Mouse (Mus musculus): Measurements from ENCODE around the gene Ccnc. TPM values are rescaled to one million over a fixed set of nuclear protein-coding genes. Genes with fewer than 3 reads are reported as not detected.
"Not testable (repeated sequence)": the region's sequence is repeated elsewhere in the genome, so short reads cannot be mapped to it uniquely, and the experiment has no call there.

Gene Ccnc
- polyA plus RNA-seq, 1 experiment from 2014 or later = 80.0 TPM

GRCm38 (mm10) chr4:21705046-21705445 lies 22.5 kb upstream of the Ccnc start:
- Histone ChIP-seq H3K4me2 (ENCODE audit: low read length) (no peak overlapping the region), H3K27me3 (ENCODE audit: control insufficient read depth, insufficient read depth, low read length) (no peaks in the 10 kb centered on the region), H3K4me3 (replicated peaks; ENCODE audit: low read depth, low read length) (no peak overlapping the region), H3K36me3 (ENCODE audit: control insufficient read depth, insufficient read depth, low read length) (no peaks in the 10 kb centered on the region), H3K9ac (replicated peaks; ENCODE audit: low read length) (no peak overlapping the region), H3K4me1 (ENCODE audit: control insufficient read depth, insufficient read depth, low read length) (no peaks in the 10 kb centered on the region), H3K9me3 (ENCODE audit: control insufficient read depth, low read length) (no peaks in the 10 kb centered on the region), H3K27ac (replicated peaks; ENCODE audit: low read depth, low read length) (no peak overlapping the region)
- DNase-seq (no peak), ATAC-seq (ENCODE audit: low FRiP score, low TSS enrichment) (no peak)
- 53% methylated on average over 1 of the region's 1 CpGs for WGBS

- Histone ChIP-seq H3K9ac (replicated peaks; ENCODE audit: low read length) (peak overlapping the region; percentile 34; the same call in 1 of the 2 replicates), H3K27me3 (ENCODE audit: control insufficient read depth, insufficient read depth, low read length) (0 out of 2 replicates have a peak, but pooled peaks cover 3% of the 10 kb centered on the region), H3K4me2 (ENCODE audit: low read length) (peak overlapping the region; percentile 49), H3K4me1 (ENCODE audit: control insufficient read depth, insufficient read depth, low read length) (peaks cover 7% of the 10 kb centered on the region), H3K27ac (replicated peaks; ENCODE audit: low read depth, low read length) (no peak overlapping the region), H3K4me3 (replicated peaks; ENCODE audit: low read depth, low read length) (peak overlapping the region; percentile 24), H3K9me3 (ENCODE audit: control insufficient read depth, low read length) (no peaks in the 10 kb centered on the region), H3K36me3 (ENCODE audit: control insufficient read depth, insufficient read depth, low read length) (no peaks in the 10 kb centered on the region)
- WGBS = 5% methylated on average over 13 of the region's 13 CpGs
- DNase-seq (peak; percentile 76), ATAC-seq (ENCODE audit: low FRiP score, low TSS enrichment) (peak; percentile 50)
Observed at GRCm38 (mm10) chr4:21712147-21712546, 15.4 kb upstream of the Ccnc start.

DNA sequence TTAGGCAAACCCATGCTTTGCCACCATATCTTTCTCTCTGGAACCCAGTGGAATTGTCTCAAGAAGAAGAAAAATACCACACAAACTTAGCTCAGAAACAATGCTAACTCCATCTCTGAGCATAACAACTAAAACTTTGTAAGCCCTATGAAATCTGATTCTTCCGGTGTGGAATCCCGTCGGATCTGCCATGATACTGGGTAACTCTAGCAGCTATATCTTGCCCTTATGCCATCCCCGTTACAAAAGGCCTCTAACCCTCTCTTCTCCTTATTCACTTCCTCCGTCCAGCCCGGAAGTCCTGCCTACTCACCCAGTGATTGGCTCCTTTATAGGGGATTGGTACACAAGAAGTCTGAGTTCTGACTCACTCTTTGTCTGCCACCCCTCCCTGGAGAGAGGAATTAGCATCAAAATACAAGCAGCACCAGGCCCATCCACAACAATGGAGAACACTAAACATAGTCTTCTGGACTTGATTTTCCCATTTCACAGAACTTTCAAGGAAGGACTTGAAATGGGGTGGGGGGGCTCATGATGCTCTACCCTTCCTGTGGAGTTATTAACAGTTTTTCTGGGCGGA lies 4.7 kb upstream of the Ccnc start:
- 34% methylated on average over 7 of the region's 7 CpGs for WGBS
- Histone ChIP-seq H3K27me3 (ENCODE audit: control insufficient read depth, insufficient read depth, low read length) (no peaks in the 10 kb centered on the region), H3K4me3 (replicated peaks; ENCODE audit: low read depth, low read length) (no peak overlapping the region), H3K27ac (replicated peaks; ENCODE audit: low read depth, low read length) (no peak overlapping the region), H3K9me3 (ENCODE audit: control insufficient read depth, low read length) (no peaks in the 10 kb centered on the region), H3K9ac (replicated peaks; ENCODE audit: low read length) (no peak overlapping the region), H3K4me2 (ENCODE audit: low read length) (no peak overlapping the region), H3K4me1 (ENCODE audit: control insufficient read depth, insufficient read depth, low read length) (no peaks in the 10 kb centered on the region), H3K36me3 (ENCODE audit: control insufficient read depth, insufficient read depth, low read length) (no peaks in the 10 kb centered on the region)
- ATAC-seq (ENCODE audit: low FRiP score, low TSS enrichment) = no peak
- peak; percentile 34 for DNase-seq

DNA sequence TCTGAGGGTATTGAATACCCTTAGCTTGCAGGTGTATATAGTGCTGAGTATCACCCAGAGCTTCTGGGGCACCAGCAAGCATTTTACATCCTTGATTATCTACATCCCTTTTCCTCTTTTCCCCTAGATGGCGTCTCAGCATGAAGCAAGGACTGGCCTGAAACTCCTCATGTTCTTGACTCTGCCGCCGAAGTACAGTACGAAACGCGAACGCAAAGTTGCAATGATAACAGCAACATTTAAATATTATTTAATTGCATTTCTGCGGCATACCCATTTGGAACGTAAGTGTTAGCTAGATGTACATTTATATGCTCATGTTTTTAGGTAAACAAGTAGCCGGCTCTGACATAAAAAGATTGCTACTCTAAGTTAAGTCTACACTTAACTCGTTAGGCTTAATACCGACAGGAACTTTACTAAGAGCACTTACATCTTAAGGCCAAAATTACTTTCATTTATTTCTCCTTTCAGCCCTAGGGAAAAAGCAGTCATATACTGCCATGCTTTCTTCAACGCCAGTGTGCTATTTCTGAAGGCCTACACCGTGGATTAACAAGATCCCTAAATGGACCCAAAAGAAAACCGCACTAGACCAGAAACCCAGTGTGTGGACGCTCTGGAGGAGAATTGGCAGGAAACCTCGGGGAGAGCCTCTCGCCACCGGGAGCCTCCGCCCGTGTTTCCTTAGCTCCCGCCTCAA lies 438 bp upstream of the Ccnc start:
- WGBS = 1% methylated on average over 22 of the region's 22 CpGs
- Histone ChIP-seq H3K9me3 (ENCODE audit: control insufficient read depth, low read length) (no peaks in the 10 kb centered on the region), H3K4me3 (replicated peaks; ENCODE audit: low read depth, low read length) (peak overlapping the region; percentile 80), H3K4me2 (ENCODE audit: low read length) (peak overlapping the region; percentile 72), H3K4me1 (ENCODE audit: control insufficient read depth, insufficient read depth, low read length) (peaks cover 10% of the 10 kb centered on the region), H3K27ac (replicated peaks; ENCODE audit: low read depth, low read length) (peak overlapping the region; percentile 83), H3K9ac (replicated peaks; ENCODE audit: low read length) (peak overlapping the region; percentile 89), H3K36me3 (ENCODE audit: control insufficient read depth, insufficient read depth, low read length) (no peaks in the 10 kb centered on the region), H3K27me3 (ENCODE audit: control insufficient read depth, insufficient read depth, low read length) (no peaks in the 10 kb centered on the region)
- DNase-seq (peak; percentile 83), ATAC-seq (ENCODE audit: low FRiP score, low TSS enrichment) (peak; percentile 65)

DNA sequence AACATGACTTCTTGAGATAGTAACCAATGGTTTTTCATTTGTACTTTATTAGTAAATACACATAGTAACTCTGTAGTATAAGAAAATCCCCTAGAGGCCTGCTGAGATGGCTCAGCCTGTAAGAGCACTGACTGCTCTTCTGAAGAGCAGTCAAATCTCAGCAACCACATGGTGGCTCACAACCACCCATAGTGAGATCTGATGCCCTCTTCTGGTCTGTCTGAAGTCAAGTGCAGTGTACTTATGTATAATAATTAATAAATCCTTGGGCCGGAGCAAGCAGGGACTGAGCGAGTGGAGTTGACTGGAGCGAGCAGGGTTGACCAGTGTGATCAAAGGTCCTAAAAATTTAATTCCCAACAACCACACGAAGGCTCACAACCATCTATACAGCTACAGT lies 11.7 kb downstream of the Ccnc start:
- ATAC-seq (ENCODE audit: low FRiP score, low TSS enrichment) (no peak), DNase-seq (no peak)
- H3K4me2 ChIP-seq (ENCODE audit: low read length) = no peak overlapping the region
- no peak overlapping the region for H3K9ac ChIP-seq (replicated peaks; ENCODE audit: low read length)
- no peak overlapping the region for H3K4me3 ChIP-seq (replicated peaks; ENCODE audit: low read depth, low read length)
- no peaks in the 10 kb centered on the region for H3K4me1 ChIP-seq (ENCODE audit: control insufficient read depth, insufficient read depth, low read length)
- H3K27me3 ChIP-seq (ENCODE audit: control insufficient read depth, insufficient read depth, low read length) = no peaks in the 10 kb centered on the region
- H3K9me3 ChIP-seq (ENCODE audit: control insufficient read depth, low read length) = no peaks in the 10 kb centered on the region
- H3K36me3 ChIP-seq (ENCODE audit: control insufficient read depth, insufficient read depth, low read length) = peaks cover 49% of the 10 kb centered on the region
- no peak overlapping the region for H3K27ac ChIP-seq (replicated peaks; ENCODE audit: low read depth, low read length)
- 96% methylated on average over 4 of the region's 4 CpGs for WGBS

DNA sequence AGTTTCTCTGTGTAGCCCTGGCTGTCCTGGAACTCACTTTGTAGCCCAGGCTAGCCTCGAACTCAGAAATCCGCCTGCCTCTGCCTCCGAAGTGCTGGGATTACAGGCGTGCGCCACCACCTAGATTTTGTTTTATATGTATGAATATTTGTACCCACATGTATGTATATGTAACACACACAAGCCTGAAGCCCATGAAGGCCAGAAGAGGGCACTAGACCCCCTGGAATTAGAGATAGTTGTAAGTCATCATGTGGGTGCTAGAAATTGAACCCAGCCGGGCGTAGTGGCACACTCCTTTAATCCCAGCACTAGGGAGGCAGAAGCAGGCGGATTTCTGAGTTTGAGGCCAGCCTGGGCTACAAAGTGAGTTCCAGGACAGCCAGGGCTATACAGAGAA lies 16.6 kb downstream of the Ccnc start:
- DNase-seq; H3K9me3 ChIP-seq (ENCODE audit: control insufficient read depth, low read length); H3K4me1 ChIP-seq (ENCODE audit: control insufficient read depth, insufficient read depth, low read length); H3K27ac ChIP-seq (replicated peaks; ENCODE audit: low read depth, low read length); ATAC-seq (ENCODE audit: low FRiP score, low TSS enrichment); H3K9ac ChIP-seq (replicated peaks; ENCODE audit: low read length); H3K4me2 ChIP-seq (ENCODE audit: low read length); H3K4me3 ChIP-seq (replicated peaks; ENCODE audit: low read depth, low read length); H3K27me3 ChIP-seq (ENCODE audit: control insufficient read depth, insufficient read depth, low read length): not testable (repeated sequence)
- 96% methylated on average over 8 of the region's 8 CpGs for WGBS
- H3K36me3 ChIP-seq (ENCODE audit: control insufficient read depth, insufficient read depth, low read length) = peaks cover 35% of the 10 kb centered on the region

- Histone ChIP-seq H3K4me1 (ENCODE audit: control insufficient read depth, insufficient read depth, low read length) (no peaks in the 10 kb centered on the region), H3K9ac (replicated peaks; ENCODE audit: low read length) (no peak overlapping the region), H3K4me3 (replicated peaks; ENCODE audit: low read depth, low read length) (no peak overlapping the region), H3K27me3 (ENCODE audit: control insufficient read depth, insufficient read depth, low read length) (no peaks in the 10 kb centered on the region), H3K9me3 (ENCODE audit: control insufficient read depth, low read length) (no peaks in the 10 kb centered on the region), H3K4me2 (ENCODE audit: low read length) (no peak overlapping the region), H3K27ac (replicated peaks; ENCODE audit: low read depth, low read length) (no peak overlapping the region), H3K36me3 (ENCODE audit: control insufficient read depth, insufficient read depth, low read length) (peaks cover 33% of the 10 kb centered on the region)
- no peak for DNase-seq
- no peak for ATAC-seq (ENCODE audit: low FRiP score, low TSS enrichment)
- WGBS = 86% methylated on average over 5 of the region's 5 CpGs
Observed at GRCm38 (mm10) chr4:21745723-21746122, 18.2 kb downstream of the Ccnc start.

DNA sequence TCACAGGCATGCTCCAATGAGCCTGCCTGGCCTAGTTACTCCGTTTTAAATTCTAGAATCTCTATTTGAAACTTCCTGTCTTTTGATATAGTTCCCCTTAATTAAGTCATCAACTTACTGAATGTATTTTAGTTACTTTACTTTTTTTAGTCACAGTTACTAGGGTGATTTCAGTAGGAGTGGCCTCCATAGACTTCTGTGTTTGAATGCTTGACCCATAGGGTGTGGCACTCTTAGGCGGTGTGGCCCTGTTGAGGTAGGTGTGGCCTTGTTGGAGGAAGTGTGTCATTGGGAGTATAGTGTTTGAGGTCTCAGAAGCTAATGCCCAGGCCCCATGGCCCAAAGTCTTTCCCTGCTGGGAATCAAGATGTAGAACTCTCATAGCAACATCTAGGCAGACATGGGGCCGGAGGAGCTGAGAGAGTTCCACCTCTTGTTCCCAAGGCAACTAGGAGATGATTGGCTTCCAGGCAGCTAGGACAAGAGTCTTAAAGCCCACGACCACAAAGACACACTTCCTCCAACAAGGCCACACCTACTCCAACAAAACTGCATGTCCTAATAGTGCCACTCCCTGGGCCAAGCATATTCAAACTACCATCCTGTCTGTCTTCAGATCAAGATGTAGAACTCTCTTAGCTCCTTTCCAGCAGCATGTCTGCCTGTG lies 27.8 kb downstream of the Ccnc start:
- ATAC-seq (ENCODE audit: low FRiP score, low TSS enrichment) = no peak
- Histone ChIP-seq H3K36me3 (ENCODE audit: control insufficient read depth, insufficient read depth, low read length) (peaks cover 19% of the 10 kb centered on the region; the same call in 1 of the 2 replicates), H3K4me1 (ENCODE audit: control insufficient read depth, insufficient read depth, low read length) (no peaks in the 10 kb centered on the region), H3K9ac (replicated peaks; ENCODE audit: low read length) (no peak overlapping the region), H3K27ac (replicated peaks; ENCODE audit: low read depth, low read length) (no peak overlapping the region), H3K9me3 (ENCODE audit: control insufficient read depth, low read length) (no peaks in the 10 kb centered on the region), H3K27me3 (ENCODE audit: control insufficient read depth, insufficient read depth, low read length) (no peaks in the 10 kb centered on the region), H3K4me3 (replicated peaks; ENCODE audit: low read depth, low read length) (no peak overlapping the region), H3K4me2 (ENCODE audit: low read length) (no peak overlapping the region)
- DNase-seq = no peak
- 73% methylated on average over 4 of the region's 4 CpGs for WGBS
